Mouse (Mus musculus): Measurements from ENCODE around the gene Tspan4.

The Tspan4 gene

DNA sequence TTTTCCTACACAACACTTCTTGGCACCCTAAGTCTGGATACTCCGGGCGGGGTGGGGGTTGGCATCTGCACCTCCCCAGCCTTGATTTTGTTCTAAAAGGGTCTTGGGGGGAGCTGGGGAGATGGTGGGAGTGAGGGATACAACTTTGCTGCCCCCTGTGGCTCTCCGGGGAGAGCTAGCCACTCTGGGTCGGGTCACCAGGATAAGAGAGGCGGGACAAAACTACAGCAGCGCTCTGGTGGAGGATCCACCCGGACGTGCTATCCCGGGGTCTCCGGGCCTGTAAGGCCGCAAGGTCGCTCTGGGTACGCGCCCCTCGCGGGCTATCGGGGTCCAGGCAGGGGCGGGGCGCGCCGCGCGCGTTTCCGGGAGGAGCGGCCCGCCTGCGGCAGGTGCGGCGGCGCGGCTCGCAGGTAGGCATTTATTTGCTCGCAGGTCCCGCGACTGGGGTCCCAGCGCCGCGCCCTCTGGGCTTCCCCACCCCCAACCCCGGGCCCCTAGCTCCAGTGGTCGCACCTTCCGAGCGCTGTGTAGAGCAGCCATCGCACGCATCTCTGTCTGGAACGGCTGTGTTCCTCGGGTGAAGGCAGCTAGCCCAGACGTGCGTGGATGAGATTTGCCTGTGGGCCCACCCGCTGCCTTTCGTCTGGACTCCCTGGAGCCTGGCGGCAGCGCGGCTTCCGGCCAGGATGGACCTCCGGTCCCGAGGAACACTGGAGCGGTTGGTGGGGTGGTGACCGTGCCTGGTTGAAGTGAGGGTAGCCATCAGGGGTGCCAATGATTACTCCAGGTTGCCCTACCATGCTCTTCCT is 13.3 kb upstream of the Tspan4 start:
- no peak for DNase-seq (ENCODE audit: low spot score)

DNA sequence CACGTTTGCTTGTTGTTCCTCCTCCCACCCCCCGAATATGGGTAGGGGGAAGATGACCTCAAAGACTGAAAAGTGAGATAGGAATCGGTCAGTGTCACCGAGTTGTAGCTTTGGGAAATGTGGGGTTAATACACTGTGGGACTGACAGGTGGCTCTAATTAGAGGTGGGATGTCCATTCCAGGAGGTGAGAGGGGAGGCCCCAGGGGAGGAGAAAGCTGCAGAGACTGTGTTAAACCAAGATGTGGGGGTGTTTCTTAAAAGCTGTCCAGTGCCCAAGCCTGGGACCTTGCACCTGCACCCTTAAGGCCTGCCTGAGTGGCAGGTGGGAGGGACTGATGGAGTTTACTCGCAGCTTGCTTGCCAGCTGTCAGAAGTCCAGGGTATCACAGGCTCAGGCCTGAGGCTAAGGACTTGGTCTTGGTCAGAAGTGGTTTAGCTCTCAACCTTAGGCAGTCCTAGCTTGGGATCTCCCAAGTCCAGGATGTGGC is 12.7 kb upstream of the Tspan4 start:
- DNase-seq (ENCODE audit: low spot score) = no peak

- DNase-seq (ENCODE audit: low spot score) = no peak
These were observed 11.0 kb upstream of the Tspan4 start for GRCm38 (mm10) chr7:141463824-141464602.

GRCm38 (mm10) chr7:141464603-141465201 is 10.3 kb upstream of the Tspan4 start:
- DNase-seq (ENCODE audit: low spot score) = no peak

GRCm38 (mm10) chr7:141465388-141466044 is 9.5 kb upstream of the Tspan4 start:
- no peak for DNase-seq (ENCODE audit: low spot score)

- DNase-seq (ENCODE audit: low spot score) = no peak
These were observed 9.0 kb upstream of the Tspan4 start for GRCm38 (mm10) chr7:141466045-141466394.

GRCm38 (mm10) chr7:141466607-141467148 is 8.4 kb upstream of the Tspan4 start:
- no peak for DNase-seq (ENCODE audit: low spot score)

DNA sequence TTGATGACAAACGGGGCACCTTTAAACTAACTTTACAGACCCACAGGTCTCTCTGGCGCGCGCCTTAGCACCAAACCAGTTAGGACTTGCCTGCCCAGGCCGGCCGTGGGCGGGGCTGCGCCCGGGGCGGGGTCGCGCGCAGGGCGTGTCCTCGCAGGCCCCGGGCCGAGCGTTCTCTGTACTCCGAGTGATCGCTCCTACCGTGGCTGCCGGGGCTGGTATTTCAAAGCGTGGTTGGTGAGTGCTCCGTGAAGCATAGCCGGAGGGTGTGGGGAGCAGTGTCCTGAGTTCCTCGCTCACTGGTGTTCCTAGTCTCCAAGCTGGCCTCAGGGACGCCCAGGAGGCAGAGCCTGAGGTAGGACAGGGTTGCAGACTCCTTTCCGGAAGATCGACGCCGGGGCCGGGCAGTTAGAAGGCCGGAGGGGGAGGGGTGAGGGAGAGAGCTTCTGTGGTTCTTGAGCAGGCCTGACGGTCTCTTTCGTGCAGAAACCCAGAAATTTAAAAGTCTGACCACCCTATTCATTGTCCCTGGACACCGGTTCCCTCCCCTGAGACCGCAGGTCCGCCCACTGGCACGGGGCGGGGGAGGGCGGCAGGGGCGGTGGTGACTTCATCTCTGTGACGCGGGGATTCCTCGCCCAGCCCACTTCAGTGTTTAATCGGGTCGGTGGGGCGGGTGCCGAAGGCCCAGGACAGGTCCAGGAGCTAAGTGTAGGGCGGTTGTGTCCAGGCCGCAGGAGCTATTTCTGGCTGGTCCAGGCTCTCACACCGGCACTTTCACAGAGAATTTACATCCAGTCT is 7.6 kb upstream of the Tspan4 start, which contains the start of gene Cd151:
Gene Cd151 (plus strand): TSS at position 163 of the 801 bp plus-strand sequence.
- DNase-seq (ENCODE audit: low spot score) = peak; percentile 85

DNA sequence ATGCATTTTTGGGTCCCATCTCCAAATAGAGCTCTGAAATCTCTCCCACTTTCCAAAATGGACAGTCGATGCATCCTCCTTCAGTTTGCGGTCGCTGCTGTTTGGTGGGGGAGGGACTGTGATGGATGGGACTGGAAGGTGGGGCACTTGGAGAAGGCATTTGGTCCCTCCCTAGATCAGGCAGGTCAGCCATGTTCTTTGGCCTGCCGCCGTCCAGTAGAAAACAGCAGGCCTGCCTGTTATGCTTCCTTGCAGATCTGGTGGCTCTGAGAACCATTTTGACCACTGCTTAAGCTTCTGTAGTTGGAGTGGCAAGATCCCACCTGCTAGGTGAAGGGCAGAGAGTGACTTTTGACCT is 6.9 kb upstream of the Tspan4 start:
- no peak for DNase-seq (ENCODE audit: low spot score)

DNA sequence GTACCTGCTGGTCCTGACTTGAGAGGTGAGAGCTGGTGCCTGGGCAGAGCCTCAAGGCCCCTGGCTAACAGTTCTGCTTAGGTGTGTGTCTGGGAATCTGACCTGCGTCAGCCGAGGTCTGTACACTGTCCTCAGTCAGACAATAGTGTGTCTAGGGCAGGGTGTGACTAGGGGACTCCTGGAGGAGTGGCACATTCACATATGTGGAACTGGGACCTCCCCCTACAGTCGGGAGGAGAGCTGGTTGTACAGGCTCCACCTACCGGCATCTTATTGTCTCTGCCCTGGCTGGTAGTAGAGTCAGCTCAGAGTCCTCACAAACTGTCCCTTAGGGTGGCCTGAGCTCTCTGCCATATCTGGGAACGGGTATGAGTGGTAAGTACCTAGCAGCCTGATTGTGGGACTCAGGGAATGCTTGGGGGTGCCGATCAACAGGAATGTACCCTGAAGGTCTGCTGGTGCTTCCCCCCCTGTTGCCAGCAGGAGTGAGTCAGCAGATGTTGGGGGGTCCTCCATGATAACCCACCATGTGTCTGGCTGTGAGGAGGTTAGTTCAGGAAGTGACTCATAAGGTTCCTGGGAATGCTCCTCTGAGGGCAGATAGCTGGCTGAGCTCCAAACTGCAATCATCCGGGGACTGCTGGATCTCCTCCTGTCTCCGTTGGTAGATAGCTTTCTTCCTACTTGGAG is 6.4 kb upstream of the Tspan4 start:
- no peak for DNase-seq (ENCODE audit: low spot score)

DNA sequence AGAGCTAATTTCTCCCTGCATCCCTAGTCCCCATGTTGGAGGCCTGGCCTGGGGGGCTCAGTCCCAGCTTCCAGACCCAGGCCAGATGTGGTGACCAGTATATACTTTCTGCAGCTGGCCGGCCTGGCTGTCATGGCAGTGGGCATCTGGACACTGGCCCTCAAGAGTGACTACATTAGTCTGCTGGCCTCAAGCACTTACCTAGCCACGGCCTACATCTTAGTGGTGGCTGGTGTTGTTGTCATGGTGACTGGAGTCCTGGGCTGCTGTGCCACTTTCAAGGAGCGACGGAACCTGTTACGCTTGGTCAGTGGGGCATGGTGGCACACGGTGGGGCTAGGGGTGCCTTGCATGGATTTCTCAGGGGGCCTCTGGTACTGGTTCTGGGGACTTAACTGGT is 5.7 kb upstream of the Tspan4 start:
- no peak for DNase-seq (ENCODE audit: low spot score)

- DNase-seq (ENCODE audit: low spot score) = no peak
These were observed 5.0 kb upstream of the Tspan4 start for GRCm38 (mm10) chr7:141469901-141470636.

DNA sequence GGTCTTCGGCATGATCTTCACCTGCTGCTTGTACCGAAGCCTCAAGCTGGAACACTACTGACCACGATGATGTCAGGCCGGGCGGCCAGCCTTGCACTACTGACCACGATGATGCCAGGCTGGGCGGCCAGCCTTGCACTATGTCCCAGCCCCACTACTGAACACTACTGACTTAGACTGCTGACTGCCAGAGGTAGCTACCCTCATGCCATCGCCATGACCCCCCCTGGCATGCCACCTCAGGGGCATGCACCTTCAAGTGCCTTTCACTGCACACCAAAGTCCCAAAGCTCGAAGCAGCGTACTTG is 4.4 kb upstream of the Tspan4 start:
- no peak for DNase-seq (ENCODE audit: low spot score)

- no peak for DNase-seq (ENCODE audit: low spot score)
These were observed 3.8 kb upstream of the Tspan4 start for GRCm38 (mm10) chr7:141471236-141471635.

- DNase-seq (ENCODE audit: low spot score) = no peak
These were observed 2.8 kb upstream of the Tspan4 start for GRCm38 (mm10) chr7:141472226-141472625.

GRCm38 (mm10) chr7:141472763-141473162 is 2.3 kb upstream of the Tspan4 start:
- DNase-seq (ENCODE audit: low spot score) = no peak

GRCm38 (mm10) chr7:141474160-141474559 is 880 bp upstream of the Tspan4 start:
- DNase-seq (ENCODE audit: low spot score) = no peak

- no peak for DNase-seq (ENCODE audit: low spot score)
These were observed 742 bp downstream of the Tspan4 start for GRCm38 (mm10) chr7:141475805-141476158.

- DNase-seq (ENCODE audit: low spot score) = peak; percentile 67
These were observed 1.4 kb downstream of the Tspan4 start for GRCm38 (mm10) chr7:141476226-141476980.

Data from ovary, postnatal 14 days (tissue).